Mouse (Mus musculus): ENCODE measurements at regions not wholly inside any gene's neighbourhood (a gene's known extent, or its start where the extent isn't known, plus 50 kb on each side); places are given as distances from the start of the nearest gene placed in this dataset.

GRCm38 (mm10) chr13:97312420-97313370 lies 71.8 kb downstream of the Enc1 start:
- H3K4me3 ChIP-seq = no peak overlapping the region
- no peaks in the 10 kb centered on the region for H3K9me3 ChIP-seq (replicated peaks)
- H3K27ac ChIP-seq (ENCODE audit: poor library complexity, severe bottlenecking) = no peak overlapping the region
- H3K4me1 ChIP-seq (replicated peaks) = peaks cover 40% of the 10 kb centered on the region
- 66% methylated on average over 16 of the region's 16 CpGs for WGBS
- peak overlapping the region; percentile 16; the same call in 1 of the 2 replicates for H3K4me2 ChIP-seq
- no peak for ATAC-seq (ENCODE audit: insufficient number of reproducible peaks, low FRiP score)
- H3K9ac ChIP-seq = no peak overlapping the region
- 0 out of 2 replicates have a peak, but pooled peaks cover 3% of the 10 kb centered on the region for H3K27me3 ChIP-seq (replicated peaks)
- no peaks in the 10 kb centered on the region for H3K36me3 ChIP-seq

GRCm38 (mm10) chr13:97311340-97311739 lies 70.4 kb downstream of the Enc1 start:
- H3K27me3 ChIP-seq (replicated peaks) = 0 out of 2 replicates have a peak, but pooled peaks cover 3% of the 10 kb centered on the region
- H3K4me1 ChIP-seq (replicated peaks) = peaks cover 35% of the 10 kb centered on the region
- no peak overlapping the region for H3K9ac ChIP-seq
- no peaks in the 10 kb centered on the region for H3K9me3 ChIP-seq (replicated peaks)
- no peak overlapping the region for H3K4me3 ChIP-seq
- no peaks in the 10 kb centered on the region for H3K36me3 ChIP-seq
- WGBS = 26% methylated on average over 4 of the region's 4 CpGs
- ATAC-seq (ENCODE audit: insufficient number of reproducible peaks, low FRiP score) = no peak
- no peak overlapping the region for H3K4me2 ChIP-seq
- H3K27ac ChIP-seq (ENCODE audit: poor library complexity, severe bottlenecking) = no peak overlapping the region

- H3K36me3 ChIP-seq = no peaks in the 10 kb centered on the region
- no peak overlapping the region for H3K4me3 ChIP-seq
- H3K27me3 ChIP-seq (replicated peaks) = 0 out of 2 replicates have a peak, but pooled peaks cover 3% of the 10 kb centered on the region
- peaks cover 35% of the 10 kb centered on the region for H3K4me1 ChIP-seq (replicated peaks)
- 50% methylated on average over 3 of the region's 3 CpGs for WGBS
- ATAC-seq (ENCODE audit: insufficient number of reproducible peaks, low FRiP score) = no peak
- H3K4me2 ChIP-seq = no peak overlapping the region
- no peak overlapping the region for H3K9ac ChIP-seq
- no peak overlapping the region for H3K27ac ChIP-seq (ENCODE audit: poor library complexity, severe bottlenecking)
- no peaks in the 10 kb centered on the region for H3K9me3 ChIP-seq (replicated peaks)
These were observed 69.9 kb downstream of the Enc1 start for GRCm38 (mm10) chr13:97310855-97311189.

DNA sequence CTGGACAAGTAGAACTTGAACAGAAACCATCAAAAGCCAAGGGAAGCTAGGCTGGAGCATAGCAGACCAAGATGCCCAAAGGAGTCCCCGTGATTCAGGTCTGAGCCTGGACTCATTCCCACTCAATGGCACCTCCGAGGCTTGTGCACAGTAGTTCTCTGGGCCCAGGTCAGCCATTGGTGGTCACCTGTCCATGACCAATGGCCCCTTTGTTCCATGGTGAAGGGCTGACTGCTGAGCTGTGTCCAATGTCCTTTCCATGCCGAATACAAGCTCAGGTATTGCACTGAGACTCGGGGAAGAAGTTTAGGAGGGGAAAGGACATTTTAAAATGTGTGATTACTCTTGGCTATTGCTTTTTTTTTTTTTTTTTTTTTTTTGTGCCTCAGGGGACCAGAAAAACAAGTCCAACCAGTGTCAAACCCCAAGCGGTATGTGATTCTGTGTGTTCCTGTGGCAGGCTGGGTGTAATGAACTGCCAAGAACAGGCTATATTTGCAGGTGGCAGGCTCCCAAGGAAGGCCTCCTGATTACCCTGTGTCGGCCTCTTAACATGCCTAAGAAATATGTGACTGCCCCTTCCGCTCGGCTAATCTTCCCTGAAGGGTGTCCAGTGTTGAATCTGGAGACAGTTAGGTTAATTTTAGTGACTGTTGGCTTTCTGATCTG lies 69.4 kb downstream of the Enc1 start:
- Histone ChIP-seq H3K9me3 (replicated peaks) (no peaks in the 10 kb centered on the region), H3K4me1 (replicated peaks) (peaks cover 35% of the 10 kb centered on the region), H3K27ac (ENCODE audit: poor library complexity, severe bottlenecking) (no peak overlapping the region), H3K9ac (no peak overlapping the region), H3K27me3 (replicated peaks) (0 out of 2 replicates have a peak, but pooled peaks cover 1% of the 10 kb centered on the region), H3K36me3 (no peaks in the 10 kb centered on the region), H3K4me3 (no peak overlapping the region), H3K4me2 (no peak overlapping the region)
- 53% methylated on average over 8 of the region's 8 CpGs for WGBS
- ATAC-seq (ENCODE audit: insufficient number of reproducible peaks, low FRiP score) = no peak

DNA sequence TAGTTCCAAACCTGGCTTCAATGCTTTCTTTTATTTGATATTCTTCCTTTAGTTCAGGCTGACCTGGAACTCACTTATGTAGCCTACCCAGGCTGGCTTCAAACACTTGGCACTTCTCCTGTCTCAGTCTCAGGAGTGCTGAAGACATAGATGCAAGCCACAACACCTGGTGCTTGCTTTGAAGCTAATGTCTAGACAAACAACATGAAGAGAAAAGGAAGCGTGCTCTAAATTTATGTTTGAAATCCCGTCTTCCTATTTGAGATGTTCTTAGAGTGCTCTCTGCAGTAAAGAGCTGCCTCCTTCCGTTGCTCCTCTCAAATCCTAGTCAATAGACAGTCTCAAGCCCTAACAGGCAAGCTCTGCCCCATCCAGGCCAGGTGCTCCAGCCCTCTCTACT lies 68.5 kb downstream of the Enc1 start:
- Histone ChIP-seq H3K4me2 (no peak overlapping the region), H3K4me3 (no peak overlapping the region), H3K36me3 (no peaks in the 10 kb centered on the region), H3K9me3 (replicated peaks) (no peaks in the 10 kb centered on the region), H3K4me1 (replicated peaks) (peaks cover 35% of the 10 kb centered on the region), H3K27me3 (replicated peaks) (no peaks in the 10 kb centered on the region), H3K27ac (ENCODE audit: poor library complexity, severe bottlenecking) (no peak overlapping the region), H3K9ac (no peak overlapping the region)
- 86% methylated on average over 3 of the region's 3 CpGs for WGBS
- no peak for ATAC-seq (ENCODE audit: insufficient number of reproducible peaks, low FRiP score)

GRCm38 (mm10) chr13:97308431-97308830 lies 67.5 kb downstream of the Enc1 start:
- no peak for ATAC-seq (ENCODE audit: insufficient number of reproducible peaks, low FRiP score)
- Histone ChIP-seq H3K4me1 (replicated peaks) (peaks cover 34% of the 10 kb centered on the region), H3K9me3 (replicated peaks) (no peaks in the 10 kb centered on the region), H3K36me3 (no peaks in the 10 kb centered on the region), H3K9ac (no peak overlapping the region), H3K27me3 (replicated peaks) (no peaks in the 10 kb centered on the region), H3K4me2 (no peak overlapping the region), H3K27ac (ENCODE audit: poor library complexity, severe bottlenecking) (no peak overlapping the region), H3K4me3 (no peak overlapping the region)
- 87% methylated on average over 2 of the region's 2 CpGs for WGBS
